Mouse (Mus musculus) liver, embryonic 14.5 days (tissue): ENCODE measurements around the gene Mief2. TPM values are rescaled to one million over a fixed set of nuclear protein-coding genes. Genes with fewer than 3 reads are reported as not detected.

Experiments used
- ATAC-seq: fragments of 200-750 bp; cut with Nextera tagmentation; 2 replicates; pipeline ENCODE4 v1.8.0; 2017; ENCODE audit warnings: moderate number of reproducible peaks, mild to moderate bottlenecking, moderate library complexity; ENCODE audit not compliant: insufficient read depth
- DNase-seq, 3 experiments: peaks; one replicate each; pipeline ENCODE4 v3.0.0-alpha.2; 2012 to 2013; ENCODE audit warnings: low read depth in 3 of 3, low spot score in 3 of 3
- H3K27ac ChIP-seq: fragments of 300-500 bp; sonication (generic); 2 replicates; pipeline ENCODE4 v1.5.1; 2014; ENCODE audit warnings: moderate library complexity, mild to moderate bottlenecking, control low read depth, inconsistent platforms
- H3K27me3 ChIP-seq: fragments of 300-500 bp; sonication (generic); 2 replicates; pipeline ENCODE4 v1.6.1; 2014; ENCODE audit warnings: mild to moderate bottlenecking, low read length, moderate library complexity; ENCODE audit not compliant: control insufficient read depth, insufficient read depth
- H3K36me3 ChIP-seq: fragments of 300-500 bp; sonication (generic); replicated peaks from 2 replicates; pipeline ENCODE4 v1.6.1; 2014; ENCODE audit warnings: low read depth; ENCODE audit not compliant: control insufficient read depth, insufficient read depth
- H3K4me1 ChIP-seq, 2 experiments: fragments of 200-500 bp in 1 of 2; fragments of 300-500 bp in 1 of 2; sonication (generic) in 1 of 2; replicated peaks; 2 replicates each; pipeline ENCODE4 v1.6.1; 2012 to 2014; ENCODE audit warnings: antibody characterized with exemption in 1 of 2, inconsistent platforms in 1 of 2, low read length in 1 of 2; ENCODE audit not compliant: control insufficient read depth in 2 of 2, insufficient read depth in 2 of 2
- H3K4me2 ChIP-seq: fragments of 300-500 bp; sonication (generic); 2 replicates; pipeline ENCODE4 v1.6.1; 2014; ENCODE audit warnings: low read depth, mild to moderate bottlenecking, control low read depth, moderate library complexity
- H3K4me3 ChIP-seq, 2 experiments: fragments of 200-500 bp in 1 of 2; fragments of 300-500 bp in 1 of 2; sonication (generic) in 1 of 2; 2 replicates each; pipeline ENCODE4 v1.5.1; 2012 to 2014; ENCODE audit warnings: low read depth in 2 of 2, low read length in 2 of 2, mild to moderate bottlenecking in 2 of 2, control low read depth in 1 of 2, inconsistent platforms in 1 of 2, moderate library complexity in 1 of 2; ENCODE audit not compliant: insufficient read depth in 1 of 2
- H3K9ac ChIP-seq: fragments of 300-500 bp; sonication (generic); replicated peaks from 2 replicates; pipeline ENCODE4 v1.6.1; 2014; ENCODE audit warnings: mild to moderate bottlenecking, control low read depth, moderate library complexity
- H3K9me3 ChIP-seq: fragments of 300-500 bp; sonication (generic); 2 replicates; pipeline ENCODE4 v1.6.1; 2016; ENCODE audit warnings: low read length, mixed read lengths; ENCODE audit not compliant: control insufficient read depth
- CTCF ChIP-seq: IDR thresholded peaks from 2 replicates; pipeline ENCODE4 v1.5.1; 2016; ENCODE audit warnings: antibody characterized with exemption, low read depth, control low read depth
- EP300 ChIP-seq: IDR thresholded peaks from 2 replicates; pipeline ENCODE4 v1.6.1; 2016; ENCODE audit warnings: antibody characterized with exemption, low read depth
- WGBS: fragments of 180-500 bp; shearing (Covaris S2); extraction: QIAGEN DNeasy Blood & Tissue Kit; methylation state at CpG from one replicate; pipeline ENCODE4 v1.1.7; 2014; ENCODE audit not compliant: insufficient replicate concordance; 5-methylcytosine and 5-hydroxymethylcytosine counted together
- polyA plus RNA-seq, 2 experiments: library from polyadenylated mRNA; depleted of rRNA in 1 of 2; stranded (reverse) in 1 of 2; unstranded in 1 of 2; fragments of >200 nt; fragmentation: Nextera tagmentation in 1 of 2; extraction: Ambion mirVana in 1 of 2; gene quantifications; 2 replicates each; pipeline versions ENCODE4 v1.2.1 to v1.2.3; 2012 to 2014

Mief2 gene
- polyA plus RNA-seq, 2 experiments: 1.8 TPM

GRCm38 (mm10) chr11:60709481-60710465 lies 18.4 kb upstream of the Mief2 start:
- TF ChIP-seq EP300: no peak
- TF ChIP-seq CTCF: no peak
- no peak for DNase-seq
- Histone ChIP-seq H3K4me1 (no peaks in the 10 kb centered on the region), H3K9ac (no peak overlapping the region), H3K4me2 (no peak overlapping the region), H3K9me3 (no peaks in the 10 kb centered on the region), H3K36me3 (peaks cover 22% of the 10 kb centered on the region), H3K4me3 (no peak overlapping the region), H3K27ac (no peak overlapping the region), H3K27me3 (no peaks in the 10 kb centered on the region)
- WGBS: 89% methylated on average over 45 of the region's 45 CpGs
- no peak for ATAC-seq

GRCm38 (mm10) chr11:60711218-60711617 lies 17.0 kb upstream of the Mief2 start:
- H3K27ac ChIP-seq: no peak overlapping the region
- no peak overlapping the region for H3K4me3 ChIP-seq
- no peak overlapping the region for H3K9ac ChIP-seq
- no peak for DNase-seq
- H3K4me1 ChIP-seq: no peaks in the 10 kb centered on the region
- no peaks in the 10 kb centered on the region for H3K27me3 ChIP-seq
- WGBS: 90% methylated on average over 17 of the region's 17 CpGs
- TF ChIP-seq CTCF: no peak
- TF ChIP-seq EP300: no peak
- no peaks in the 10 kb centered on the region for H3K9me3 ChIP-seq
- peaks cover 21% of the 10 kb centered on the region for H3K36me3 ChIP-seq
- ATAC-seq: no peak
- no peak overlapping the region for H3K4me2 ChIP-seq

- 88% methylated on average over 18 of the region's 18 CpGs for WGBS
- Histone ChIP-seq H3K4me1 (no peaks in the 10 kb centered on the region), H3K9me3 (no peaks in the 10 kb centered on the region), H3K27ac (no peak overlapping the region), H3K9ac (no peak overlapping the region), H3K4me3 (no peak overlapping the region), H3K4me2 (no peak overlapping the region), H3K36me3 (peaks cover 19% of the 10 kb centered on the region), H3K27me3 (no peaks in the 10 kb centered on the region)
- TF ChIP-seq EP300: no peak
- no peak for TF ChIP-seq CTCF
- no peak for DNase-seq
- ATAC-seq: no peak
Observed at GRCm38 (mm10) chr11:60712040-60712439, 16.2 kb upstream of the Mief2 start.

GRCm38 (mm10) chr11:60712639-60713255 lies 15.5 kb upstream of the Mief2 start:
- H3K9ac ChIP-seq: no peak overlapping the region
- DNase-seq (no peak), ATAC-seq (no peak)
- no peak overlapping the region for H3K4me3 ChIP-seq
- H3K27me3 ChIP-seq: no peaks in the 10 kb centered on the region
- 80% methylated on average over 13 of the region's 13 CpGs for WGBS
- peaks cover 19% of the 10 kb centered on the region for H3K36me3 ChIP-seq
- no peak for TF ChIP-seq CTCF
- no peak for TF ChIP-seq EP300
- H3K9me3 ChIP-seq: no peaks in the 10 kb centered on the region
- no peak overlapping the region for H3K4me2 ChIP-seq
- no peak overlapping the region for H3K27ac ChIP-seq
- no peaks in the 10 kb centered on the region for H3K4me1 ChIP-seq

- H3K9me3 ChIP-seq: no peaks in the 10 kb centered on the region
- no peak overlapping the region for H3K4me2 ChIP-seq
- DNase-seq: no peak
- no peaks in the 10 kb centered on the region for H3K27me3 ChIP-seq
- no peak for ATAC-seq
- 79% methylated on average over 5 of the region's 5 CpGs for WGBS
- H3K27ac ChIP-seq: no peak overlapping the region
- TF ChIP-seq EP300 (no peak), CTCF (no peak)
- H3K36me3 ChIP-seq: peaks cover 9% of the 10 kb centered on the region
- H3K4me3 ChIP-seq: no peak overlapping the region
- H3K4me1 ChIP-seq: no peaks in the 10 kb centered on the region; a peak in 1 of 4 replicates
- H3K9ac ChIP-seq: no peak overlapping the region
Observed at GRCm38 (mm10) chr11:60715833-60716232, 12.4 kb upstream of the Mief2 start.
